9 mouse cellular contexts compared by ENCODE assay signal in genomic region chr5:124176726-124177132, GRCm38 (mm10).
DNase-seq lines count a peak whose midpoint lies in the region; ATAC-seq and TF ChIP-seq lines count a peak whose summit lies in the region.
"Had no signal": no experiment of that assay in that cellular context is flagged by ENCODE, and none has a peak within 500 bp of the region (broad histone marks: within the 10 kb centered on the region; RNA-seq: fewer than 3 reads in every experiment).

No protein-coding gene starts in this region.

- peak; percentile 62 for DNase-seq in neural tube, embryonic 11.5 days (ENCODE audit: low spot score)
- no peak for DNase-seq in neural tube, embryonic 10.5 days (ENCODE audit: extremely low spot score, low spot score)
- peak; percentile 83 for DNase-seq in forebrain, embryonic 11.5 days (ENCODE audit: low spot score)
- DNase-seq in testis, postnatal 14 days (ENCODE audit: low spot score) = no peak
- DNase-seq in gastrocnemius, postnatal 4 days (ENCODE audit: low spot score in 2 of 2) = no peak
- DNase-seq: kidney, adult 18-20 months; lung, embryonic 14.5 days had no signal

- 0 out of 2 replicates have a peak overlapping the region, but pooled peaks have one; percentile 20 for H3K27ac ChIP-seq in neural tube, embryonic 11.5 days (ENCODE audit: low read depth, low read length)
- peak overlapping the region; percentile 68 for H3K27ac ChIP-seq in forebrain, embryonic 11.5 days (ENCODE audit: low read depth, low read length)
- H3K27ac ChIP-seq in limb, embryonic 13.5 days = no peak overlapping the region; the same call in 1 of the 2 replicates
- 0 out of 2 replicates have a peak overlapping the region, but pooled peaks have one; percentile 1 for H3K27ac ChIP-seq in olfactory bulb, adult 2 months (ENCODE audit: insufficient read depth, low read depth, low read length)

- H3K4me1 ChIP-seq in neural tube, embryonic 11.5 days (ENCODE audit: control insufficient read depth, insufficient read depth, low read length) = peaks cover 15% of the 10 kb centered on the region
- H3K4me1 ChIP-seq in forebrain, embryonic 11.5 days (replicated peaks; ENCODE audit: control insufficient read depth, insufficient read depth, low read length) = peaks cover 15% of the 10 kb centered on the region; the same call in 1 of the 2 replicates
- H3K4me1 ChIP-seq in limb, embryonic 13.5 days = peaks cover 24% of the 10 kb centered on the region
- H3K4me1 ChIP-seq in olfactory bulb, adult 2 months (ENCODE audit: control insufficient read depth, insufficient read depth, low read length) = peaks cover 66% of the 10 kb centered on the region

- H3K4me2 ChIP-seq in neural tube, embryonic 11.5 days (ENCODE audit: low read depth) = no peak overlapping the region
- H3K4me2 ChIP-seq in forebrain, embryonic 11.5 days (ENCODE audit: low read depth, low read length, severe bottlenecking) = peak overlapping the region; percentile 32; the same call in 1 of the 2 replicates
- H3K4me2 ChIP-seq in limb, embryonic 13.5 days (replicated peaks) = no peak overlapping the region
- H3K4me2 ChIP-seq: lung, embryonic 14.5 days had no signal

- H3K9ac ChIP-seq in neural tube, embryonic 11.5 days (ENCODE audit: low read length) = no peak overlapping the region; the same call in 1 of the 2 replicates
- 0 out of 2 replicates have a peak overlapping the region, but pooled peaks have one; percentile 31 for H3K9ac ChIP-seq in forebrain, embryonic 11.5 days (ENCODE audit: low read length)
- H3K9ac ChIP-seq in limb, embryonic 13.5 days = no peak overlapping the region
- H3K9ac ChIP-seq: lung, embryonic 14.5 days had no signal

- ATAC-seq in neural tube, embryonic 11.5 days (ENCODE audit: insufficient read depth, low FRiP score, low TSS enrichment) = peak; percentile 77
- ATAC-seq in forebrain, embryonic 11.5 days (replicated peaks; ENCODE audit: low FRiP score) = peak; percentile 95
- peak; percentile 44; the same call in 1 of the 2 replicates for ATAC-seq in limb, embryonic 13.5 days (ENCODE audit: low FRiP score, low read depth)

- H3K9me3 ChIP-seq in neural tube, embryonic 11.5 days (ENCODE audit: control insufficient read depth, low read length) = no peaks in the 10 kb centered on the region
- H3K9me3 ChIP-seq in forebrain, embryonic 11.5 days (ENCODE audit: control insufficient read depth, low read length) = no peaks in the 10 kb centered on the region
- no peaks in the 10 kb centered on the region for H3K9me3 ChIP-seq in limb, embryonic 13.5 days

- H3K36me3 ChIP-seq in neural tube, embryonic 11.5 days (ENCODE audit: control insufficient read depth, insufficient read depth, low read length) = no peaks in the 10 kb centered on the region
- H3K36me3 ChIP-seq in forebrain, embryonic 11.5 days (ENCODE audit: control insufficient read depth, insufficient read depth, low read length) = no peaks in the 10 kb centered on the region
- H3K36me3 ChIP-seq in limb, embryonic 13.5 days = no peaks in the 10 kb centered on the region

- H3K27me3 ChIP-seq in neural tube, embryonic 11.5 days (ENCODE audit: control insufficient read depth, insufficient read depth, low read length) = no peaks in the 10 kb centered on the region
- no peaks in the 10 kb centered on the region for H3K27me3 ChIP-seq in forebrain, embryonic 11.5 days (ENCODE audit: control insufficient read depth, insufficient read depth, low read length)
- no peaks in the 10 kb centered on the region for H3K27me3 ChIP-seq in limb, embryonic 13.5 days

- WGBS in neural tube, embryonic 11.5 days = 10% methylated on average over 7 of the region's 7 CpGs
- WGBS in forebrain, embryonic 11.5 days = 6% methylated on average over 7 of the region's 7 CpGs
- 11% methylated on average over 7 of the region's 7 CpGs for WGBS in limb, embryonic 13.5 days
- 41% methylated on average over 7 of the region's 7 CpGs for WGBS in olfactory bulb, adult 2 months

- no peak for TF ChIP-seq CTCF in olfactory bulb, adult 2 months (IDR thresholded peaks at IDR 0.05; ENCODE audit: insufficient read depth, low read depth, low read length)

- no peak for TF ChIP-seq POLR2A in olfactory bulb, adult 2 months (IDR thresholded peaks at IDR 0.05; ENCODE audit: insufficient read depth, low read depth, low read length)

- no peak overlapping the region for H3K4me3 ChIP-seq in neural tube, embryonic 11.5 days (ENCODE audit: low read depth, low read length)
- no peak overlapping the region for H3K4me3 ChIP-seq in forebrain, embryonic 11.5 days (ENCODE audit: low read depth, low read length)
- no peak overlapping the region for H3K4me3 ChIP-seq in limb, embryonic 13.5 days
- no peak overlapping the region for H3K4me3 ChIP-seq in olfactory bulb, adult 2 months (ENCODE audit: insufficient read depth, low read depth, low read length)

Comparison
In these comparisons a context has a peak if more than half of its experiments do, and no peak if none do; other contexts are left out.
1. DNase-seq: peak in neural tube, embryonic 11.5 days (single experiment) and forebrain, embryonic 11.5 days (single experiment); none in neural tube, embryonic 10.5 days (single experiment), testis, postnatal 14 days (single experiment) and gastrocnemius, postnatal 4 days (0 of 2).
2. ATAC-seq: peak in every context shown above with its lines; median percentile 95 in forebrain, embryonic 11.5 days; 77 in neural tube, embryonic 11.5 days; 44 in limb, embryonic 13.5 days.